Mouse (Mus musculus) G1E (cell line): ENCODE results near the gene Afdn.

Experiments
- CTCF ChIP-seq: IDR thresholded peaks from 2 replicates; pipeline ENCODE4 v1.5.1; 2012; ENCODE audit warnings: low read depth, low read length, inconsistent platforms, mixed read lengths
- GATA1 ChIP-seq: IDR thresholded peaks from 2 replicates; pipeline ENCODE4 v1.6.1; 2012; ENCODE audit warnings: borderline replicate concordance, low read length, inconsistent platforms, mixed read lengths
- POLR2AphosphoS5 ChIP-seq: IDR thresholded peaks from 2 replicates; pipeline ENCODE4 v1.6.1; 2012; ENCODE audit warnings: low read depth, low read length, inconsistent platforms; ENCODE audit not compliant: insufficient replicate concordance

GRCm38 (mm10) chr17:13778865-13779264 lies 18.5 kb downstream of the Afdn start:
- TF ChIP-seq CTCF (no peak), GATA1 (no peak), POLR2AphosphoS5 (no peak)
